Mouse (Mus musculus) urinary bladder, postnatal 14 days (tissue): ENCODE data around the gene Hapln3.

Source experiments
- DNase-seq: peaks from one replicate; pipeline ENCODE4 v3.0.0; 2021; ENCODE audit warnings: low spot score

The Hapln3 gene

DNA sequence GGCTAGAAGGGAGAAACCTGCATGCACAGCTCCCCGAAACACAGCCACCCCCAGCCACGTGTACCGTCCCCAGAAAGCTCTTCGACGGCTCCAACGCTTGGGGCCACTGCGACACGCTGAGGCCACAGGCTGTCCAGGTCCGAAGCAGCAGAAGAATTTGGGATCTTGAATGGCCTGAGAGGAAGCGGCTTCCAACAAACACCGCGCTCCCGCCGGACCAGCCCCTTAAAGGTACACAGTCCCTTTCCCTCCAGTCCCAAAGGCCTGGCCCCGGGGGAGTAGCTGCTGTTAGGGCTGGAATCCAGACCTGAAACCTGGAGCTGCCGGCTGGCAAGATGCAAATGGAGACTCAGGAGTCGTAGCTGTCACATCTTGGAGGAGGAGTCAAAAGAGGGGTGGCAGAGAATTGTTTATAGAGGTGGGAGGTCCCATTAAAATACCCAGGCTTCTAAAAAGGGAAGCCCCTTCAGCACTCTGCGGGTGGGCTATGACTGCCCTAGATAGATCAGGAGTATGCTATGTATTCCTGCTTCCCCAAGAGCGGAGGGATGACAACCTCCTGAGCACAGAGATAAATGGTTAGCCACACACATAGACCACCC is at the start of gene Hapln3:
Gene Hapln3, minus strand, starts transcription at position 176 of the 602 bp plus-strand sequence.
- peak; percentile 12 for DNase-seq

GRCm38 (mm10) chr7:79173800-79174199 is 43.0 kb upstream of the Hapln3 start:
- DNase-seq: no peak

DNA sequence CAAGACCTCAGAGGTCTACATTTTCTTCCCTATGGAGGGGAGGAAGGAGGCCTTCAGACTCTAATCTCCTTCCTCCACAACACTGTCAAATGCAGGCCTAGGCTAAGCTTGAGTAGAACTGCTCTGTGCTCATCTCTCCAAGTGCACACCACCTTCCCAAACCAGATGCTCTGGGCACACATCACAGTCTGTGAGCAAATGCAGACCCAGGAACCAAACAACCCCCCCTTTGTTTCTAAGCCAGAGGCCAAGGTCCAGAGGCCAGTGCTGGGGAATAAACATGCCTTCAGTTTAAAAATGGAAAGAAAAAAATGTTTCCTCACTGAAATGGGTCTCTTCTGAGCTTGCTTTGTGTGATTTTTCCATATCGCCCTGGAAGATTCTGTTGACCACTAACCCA is 41.0 kb upstream of the Hapln3 start:
- no peak for DNase-seq

DNA sequence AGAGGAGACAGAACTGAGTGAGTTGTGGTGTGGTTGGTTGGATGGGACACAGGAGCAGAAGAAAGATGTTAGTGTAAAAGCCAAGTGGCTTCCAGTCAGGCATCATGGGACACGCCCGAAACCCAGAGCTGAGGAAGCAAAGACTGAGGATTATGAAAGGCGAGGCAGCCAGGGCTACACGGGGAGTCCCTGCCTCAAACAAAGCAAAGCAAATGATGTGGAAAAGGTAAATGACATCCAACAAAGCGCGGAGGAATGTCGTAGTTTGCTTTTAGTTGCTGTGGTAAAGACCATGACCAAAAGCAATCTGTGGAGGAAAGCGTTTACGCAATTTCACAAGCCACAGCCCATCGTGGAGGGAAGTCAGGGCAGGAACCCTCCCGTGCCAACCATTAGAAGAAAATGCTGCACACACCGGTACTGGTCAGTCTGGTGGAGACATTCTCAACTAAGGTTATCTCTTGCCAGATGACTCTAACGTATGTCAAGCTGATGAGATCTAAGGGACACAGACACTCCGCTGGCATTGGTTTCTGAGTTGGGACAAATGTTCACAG is 36.3 kb upstream of the Hapln3 start:
- no peak for DNase-seq

DNA sequence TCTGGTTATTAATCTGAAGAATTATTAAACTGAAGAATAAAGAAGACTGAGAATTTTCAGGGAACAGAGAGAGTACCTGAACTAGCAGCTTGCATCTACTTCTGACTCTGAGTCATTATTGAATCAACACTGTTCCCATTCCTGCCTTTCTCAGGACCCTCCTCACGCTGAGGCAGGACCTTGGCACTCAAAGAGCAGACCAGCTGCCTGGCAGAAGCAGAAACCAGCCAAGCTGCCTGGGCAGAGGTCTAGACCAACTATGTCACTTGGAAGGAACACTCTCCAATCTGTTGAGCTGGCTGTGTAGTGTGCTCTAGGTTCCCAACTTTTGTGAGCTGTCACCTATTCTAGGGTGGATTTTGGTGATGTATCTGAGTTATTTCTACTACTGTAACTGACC is 28.6 kb upstream of the Hapln3 start:
- no peak for DNase-seq

DNA sequence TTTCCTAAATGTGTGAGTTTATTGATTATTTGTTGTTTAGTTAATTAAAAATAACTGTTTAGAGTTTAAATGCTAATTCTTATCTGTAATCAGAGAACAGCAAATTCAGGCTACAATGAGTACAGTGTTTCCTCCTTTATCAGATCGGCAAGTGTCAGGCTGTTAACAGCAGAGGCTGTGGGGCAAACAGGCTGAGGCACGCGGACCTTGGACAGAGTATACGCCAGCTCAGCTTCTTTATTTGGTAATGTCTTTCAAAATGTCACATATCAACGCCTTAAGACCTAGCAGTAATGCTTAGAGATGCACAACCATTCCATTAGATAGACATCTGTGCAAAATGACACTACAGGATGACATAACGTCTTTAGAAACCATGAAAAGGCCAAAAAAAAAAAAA is 18.7 kb upstream of the Hapln3 start:
- peak; percentile 26 for DNase-seq

GRCm38 (mm10) chr7:79148711-79149266 is 18.0 kb upstream of the Hapln3 start, which contains the start of gene Mfge8:
Mfge8 (minus strand) TSS chr7:79149060.
- DNase-seq: peak; percentile 90

GRCm38 (mm10) chr7:79147931-79148653 is 17.3 kb upstream of the Hapln3 start:
- DNase-seq: no peak

DNA sequence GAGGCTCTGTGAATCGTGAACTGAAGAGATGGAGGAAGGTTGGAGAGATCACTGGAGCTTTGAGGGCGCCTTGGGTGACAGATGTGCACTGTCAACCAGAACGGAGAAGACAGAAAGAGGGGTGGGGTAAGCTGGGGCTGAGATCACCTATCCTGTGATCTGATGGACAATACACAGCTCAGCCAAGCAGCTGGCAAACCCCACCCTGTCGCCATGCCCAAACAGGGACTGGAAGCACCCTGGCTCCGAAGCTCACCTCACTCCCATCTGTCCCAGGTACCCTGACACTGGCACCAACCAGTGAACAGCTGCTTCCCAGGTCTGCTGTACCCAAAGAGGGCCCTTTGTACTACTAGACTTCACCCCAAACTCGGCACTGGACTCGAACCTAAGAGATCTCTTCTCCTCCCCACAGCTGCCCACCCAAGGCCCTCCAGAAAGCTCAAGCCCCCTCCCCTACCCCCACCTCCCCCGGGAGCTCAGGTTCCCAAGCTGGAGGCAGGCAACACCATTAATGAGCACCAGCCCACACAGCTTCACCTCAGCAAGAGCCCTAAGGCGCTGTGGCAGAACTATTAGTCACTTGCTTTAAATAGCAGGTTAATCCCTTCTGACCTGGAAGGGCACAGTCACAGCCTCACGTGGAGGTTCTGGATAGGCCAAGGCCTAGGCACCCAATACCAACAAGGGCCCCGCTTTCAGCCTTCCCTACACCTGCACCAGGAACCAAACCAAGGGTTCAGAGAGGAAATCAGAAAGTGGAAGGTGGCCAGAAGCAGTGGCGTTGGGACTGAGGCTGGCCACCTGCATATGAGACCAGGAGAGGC is 16.4 kb upstream of the Hapln3 start:
- DNase-seq: no peak

- DNase-seq: peak; percentile 79
These were observed 10.1 kb upstream of the Hapln3 start for GRCm38 (mm10) chr7:79140897-79141296.

- no peak for DNase-seq
These were observed 9.2 kb upstream of the Hapln3 start for GRCm38 (mm10) chr7:79139891-79140591.

GRCm38 (mm10) chr7:79139328-79139824 is 8.6 kb upstream of the Hapln3 start:
- DNase-seq: no peak

DNA sequence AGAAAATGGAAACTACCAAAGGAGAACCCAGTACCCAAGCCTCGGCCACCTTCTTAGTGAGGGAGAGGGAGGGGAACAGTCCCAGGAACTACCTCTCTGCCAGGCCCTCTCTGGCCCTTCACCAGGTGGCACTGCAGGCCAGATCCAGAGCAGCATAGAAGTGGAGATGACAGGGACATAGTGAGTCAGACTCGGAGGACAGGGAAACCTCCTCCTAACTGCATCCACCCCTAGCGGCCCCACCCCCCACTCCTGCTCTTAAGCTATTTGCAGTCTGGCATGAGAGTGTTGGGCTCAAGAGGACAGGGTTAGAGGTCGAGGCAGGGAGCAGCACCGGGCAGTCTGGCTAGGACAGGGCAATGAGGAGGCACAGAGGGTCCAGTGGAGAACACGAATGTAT is 2.6 kb upstream of the Hapln3 start:
- DNase-seq: no peak

GRCm38 (mm10) chr7:79130385-79130784 is 433 bp downstream of the Hapln3 start:
- DNase-seq: no peak

- DNase-seq: no peak
These were observed 935 bp downstream of the Hapln3 start for GRCm38 (mm10) chr7:79129883-79130282.

DNA sequence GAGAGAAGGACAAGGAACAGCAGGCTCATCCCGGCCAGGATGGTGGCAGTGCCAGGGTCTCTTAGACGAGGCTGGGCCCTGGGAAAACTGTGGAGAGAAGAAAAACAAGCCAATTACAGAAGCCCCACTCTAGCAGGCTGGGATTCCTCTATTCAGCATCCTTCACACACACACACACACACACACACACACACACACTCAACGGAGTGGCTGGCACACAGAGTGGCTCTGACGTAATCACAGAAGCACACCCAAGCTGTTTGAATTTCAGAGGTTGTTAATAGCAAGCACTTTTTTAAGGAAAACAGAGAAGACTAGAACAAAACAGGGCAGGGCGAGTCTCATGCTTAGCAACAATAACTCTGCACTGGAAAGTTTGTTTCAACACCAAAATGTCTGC is 7.4 kb downstream of the Hapln3 start:
- DNase-seq: no peak

- no peak for DNase-seq
These were observed 17.0 kb downstream of the Hapln3 start for GRCm38 (mm10) chr7:79113848-79114247.

DNA sequence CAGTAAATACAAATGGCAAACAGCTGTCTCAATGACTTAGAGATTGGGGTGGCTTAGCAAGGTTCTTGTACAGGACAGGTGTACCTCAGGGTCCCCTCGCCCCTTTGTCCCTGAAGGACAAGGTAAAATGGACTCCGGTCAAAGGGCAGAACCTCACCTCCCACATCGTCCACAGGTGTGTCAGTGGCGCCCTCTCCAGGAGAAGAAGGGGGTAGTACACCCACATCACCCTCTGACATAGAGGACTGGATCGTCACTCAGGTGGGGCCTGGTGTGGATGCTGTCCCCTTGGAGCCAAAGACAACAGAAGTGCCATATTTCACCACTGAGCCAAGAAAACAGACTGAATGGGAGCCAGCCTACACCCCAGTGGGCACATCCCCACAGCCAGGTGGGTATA is 34.3 kb downstream of the Hapln3 start:
- DNase-seq: no peak

DNA sequence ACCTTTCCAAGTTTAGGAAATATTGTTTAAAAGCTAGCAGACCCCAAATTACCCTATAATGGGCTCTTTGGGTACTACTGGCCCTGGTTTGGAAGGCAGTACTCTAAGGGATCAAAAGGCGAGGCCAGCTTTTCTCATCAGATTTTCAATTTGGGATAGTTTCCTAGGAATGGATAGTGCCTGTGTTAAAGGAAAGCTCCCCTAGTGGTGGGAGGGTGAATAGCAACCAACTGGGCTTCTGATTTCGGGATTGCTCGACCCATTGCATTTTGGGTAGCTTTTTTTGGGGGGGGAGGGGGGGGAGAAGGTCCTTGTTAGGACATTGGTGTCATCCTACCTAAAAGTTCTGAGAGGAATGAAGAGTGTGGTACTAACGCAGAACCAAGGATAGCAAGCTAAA is 41.7 kb downstream of the Hapln3 start:
- peak; percentile 10 for DNase-seq

DNA sequence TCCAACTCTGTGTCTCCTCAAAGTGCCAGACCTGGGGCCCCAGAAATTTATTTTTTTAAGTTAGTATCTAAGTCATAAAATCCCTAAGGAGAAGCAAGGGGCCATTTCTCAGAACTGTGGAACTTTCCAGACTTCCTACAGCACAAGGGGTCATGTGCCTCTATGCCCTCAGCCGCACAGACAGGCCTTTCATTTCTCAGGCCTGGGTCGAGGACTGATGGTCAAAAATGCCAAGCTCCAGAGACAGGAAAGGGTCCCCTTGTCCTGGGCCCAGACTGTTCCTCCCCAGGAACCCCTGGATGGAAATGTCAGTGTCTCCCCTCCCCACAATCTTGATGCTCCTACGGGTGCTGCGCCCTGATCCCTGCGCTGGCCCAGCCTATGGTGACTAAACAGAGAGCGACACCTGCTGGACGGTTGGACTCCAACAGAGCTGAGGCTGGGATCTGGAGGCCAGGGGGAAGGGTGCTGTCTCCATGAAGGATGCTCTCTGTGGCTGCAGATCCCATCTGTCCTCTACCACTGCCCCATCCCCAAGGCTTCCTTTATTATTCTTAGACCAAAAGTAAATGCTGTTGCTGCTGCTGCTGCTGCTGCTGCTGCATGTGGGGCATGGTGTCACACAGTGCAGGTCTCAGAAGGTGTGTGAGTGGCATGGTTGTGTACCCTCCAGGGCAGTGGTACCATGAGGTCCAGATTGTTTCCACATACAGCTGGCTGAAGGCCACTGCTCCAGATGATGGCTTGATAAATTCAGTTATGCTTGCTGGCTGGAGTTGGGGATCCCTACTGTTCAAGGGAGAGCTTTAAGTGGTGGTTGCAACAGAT is 50.0 kb downstream of the Hapln3 start:
- peak; percentile 79 for DNase-seq

GRCm38 (mm10) chr7:79079212-79079611 is 51.6 kb downstream of the Hapln3 start:
- DNase-seq: no peak
